Mouse (Mus musculus) lung, postnatal 36 days (tissue): ENCODE data around the gene Lrrk1.

ENCODE experiments used
- DNase-seq: peaks from one replicate; pipeline ENCODE4 v3.0.0; 2022; ENCODE audit warnings: mixed read lengths

The Lrrk1 gene

GRCm38 (mm10) chr7:66384213-66384612 lies 3.9 kb downstream of the Lrrk1 start:
- peak; percentile 63 for DNase-seq

DNA sequence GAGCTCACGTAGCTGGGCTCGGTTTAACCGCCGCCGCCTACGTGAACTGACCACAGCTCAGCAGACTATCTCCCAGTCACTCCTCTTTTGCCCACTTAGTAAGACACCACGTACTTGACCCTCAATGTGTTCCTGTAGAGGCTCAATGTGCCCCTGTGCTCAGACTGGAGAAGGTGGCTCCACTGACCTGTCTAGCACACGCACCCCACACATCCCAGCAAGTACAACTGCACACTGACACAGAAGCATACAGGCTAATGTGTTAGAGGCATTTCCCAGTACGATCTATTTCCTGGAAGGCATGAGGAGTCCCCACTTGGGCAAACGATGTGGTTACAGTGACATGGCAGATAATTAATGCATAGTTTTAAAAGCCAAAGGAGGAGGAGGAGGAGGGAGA lies 11.6 kb downstream of the Lrrk1 start:
- no peak for DNase-seq

DNA sequence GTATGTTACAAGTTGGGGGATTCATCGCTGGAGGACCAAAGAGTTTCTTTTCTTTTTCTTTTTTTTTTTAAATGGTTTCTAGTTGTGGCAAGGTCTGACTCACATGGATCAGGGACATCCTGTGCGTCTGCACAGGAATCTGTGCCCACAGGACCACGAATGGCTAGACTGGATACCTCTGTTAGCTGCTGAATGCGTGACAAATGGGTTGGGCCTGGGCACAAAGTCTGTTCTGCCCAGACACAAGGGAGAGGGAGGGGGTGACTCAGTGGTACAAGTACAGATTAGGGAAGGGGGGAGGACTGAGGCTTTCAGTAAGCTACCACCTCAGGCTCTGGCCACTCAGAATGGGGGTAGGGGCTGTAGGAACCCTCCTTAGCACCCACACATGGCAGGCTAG lies 12.4 kb downstream of the Lrrk1 start:
- DNase-seq: no peak

DNA sequence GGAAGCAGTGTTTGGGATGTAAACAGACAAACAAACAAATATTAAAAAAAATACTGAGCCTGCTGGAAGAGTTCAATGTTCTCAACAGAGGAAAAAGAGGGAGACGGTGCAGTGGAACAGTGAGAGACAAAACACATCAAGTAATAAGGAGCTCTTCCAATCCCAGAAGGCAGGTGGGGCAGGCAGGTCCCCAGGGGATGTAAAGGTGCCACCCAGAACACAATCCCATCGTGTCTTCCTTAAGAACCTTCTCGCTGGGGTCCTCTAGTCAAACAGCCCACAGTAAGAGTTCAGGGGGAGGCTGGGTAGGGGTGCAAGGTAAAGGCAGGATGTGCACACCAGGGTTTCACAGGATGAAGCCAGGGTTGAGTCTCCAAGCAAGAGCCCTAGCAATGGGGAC lies 14.8 kb downstream of the Lrrk1 start:
- no peak for DNase-seq

DNA sequence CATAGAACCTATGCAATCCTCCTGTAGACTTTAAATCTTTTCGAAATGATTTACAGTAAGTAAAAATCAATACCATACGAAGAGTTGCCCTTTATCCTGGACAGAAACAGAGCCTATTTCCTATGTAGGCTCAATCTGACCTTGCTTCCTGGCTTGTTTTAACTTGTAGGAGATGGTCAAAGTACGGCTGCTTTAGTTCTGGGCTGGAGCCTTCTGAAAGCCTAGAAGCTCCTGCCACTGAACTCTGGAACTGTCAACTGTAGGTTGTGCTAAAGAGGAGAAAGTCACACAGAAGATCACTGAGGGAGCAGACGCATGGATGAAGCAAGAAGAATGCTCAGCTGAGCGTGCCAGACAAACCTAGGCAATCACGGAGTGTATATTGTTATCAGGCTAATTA lies 17.2 kb downstream of the Lrrk1 start:
- no peak for DNase-seq

DNA sequence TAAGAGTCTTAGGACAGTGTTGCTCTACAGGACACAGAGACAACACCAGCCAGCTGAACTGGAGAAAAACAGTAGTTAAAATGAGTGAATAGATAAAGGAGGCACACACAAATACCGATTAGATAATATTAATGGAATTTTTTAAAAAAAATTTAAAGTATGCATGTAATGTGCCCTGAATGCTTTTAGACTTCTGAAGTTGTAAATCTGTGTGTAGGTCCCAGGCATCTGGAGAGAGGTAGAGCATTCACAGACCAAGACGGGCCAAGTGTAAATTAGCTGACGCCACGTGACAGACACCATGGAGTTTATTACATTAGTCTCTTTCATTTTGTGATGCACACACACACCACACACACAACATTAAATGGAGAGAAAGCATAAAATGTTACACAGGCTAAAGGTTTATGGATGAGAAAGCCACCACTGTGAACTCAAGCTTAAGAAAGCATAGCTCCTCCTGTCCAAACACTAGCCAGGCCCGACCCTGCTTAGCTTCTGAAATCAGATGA lies 18.2 kb downstream of the Lrrk1 start:
- no peak for DNase-seq

GRCm38 (mm10) chr7:66369071-66369933 lies 18.8 kb downstream of the Lrrk1 start:
- DNase-seq: peak; percentile 41

GRCm38 (mm10) chr7:66365904-66366303 lies 22.2 kb downstream of the Lrrk1 start, which contains the start of gene Gm10974:
Gene Gm10974 (plus strand): TSS chr7:66365905.
- DNase-seq: peak; percentile 79

DNA sequence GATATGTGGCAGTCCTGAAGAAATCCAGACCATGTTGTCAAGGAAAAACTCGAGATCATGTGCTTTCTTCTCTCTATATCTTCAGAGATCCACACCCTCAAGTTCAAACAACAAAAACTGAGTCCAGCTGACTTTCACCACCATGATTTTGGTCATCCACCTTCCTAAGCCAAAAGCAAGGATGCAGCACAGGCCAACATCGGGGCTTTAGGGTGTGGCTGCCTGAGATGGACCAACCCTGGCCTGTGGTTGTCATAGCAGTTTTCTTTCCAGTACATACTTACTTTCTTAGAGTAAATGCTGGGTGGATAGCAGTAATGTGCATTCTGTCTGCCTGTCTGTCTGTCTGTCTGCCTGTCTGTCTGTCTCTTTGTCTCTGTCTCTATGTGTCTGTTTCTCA lies 22.7 kb downstream of the Lrrk1 start:
- no peak for DNase-seq

- no peak for DNase-seq
These were observed 23.7 kb downstream of the Lrrk1 start for GRCm38 (mm10) chr7:66364491-66364890.

GRCm38 (mm10) chr7:66359044-66359443 lies 29.1 kb downstream of the Lrrk1 start:
- no peak for DNase-seq

GRCm38 (mm10) chr7:66358461-66358860 lies 29.7 kb downstream of the Lrrk1 start:
- no peak for DNase-seq

GRCm38 (mm10) chr7:66355791-66356522 lies 32.2 kb downstream of the Lrrk1 start:
- DNase-seq: peak; percentile 41

DNA sequence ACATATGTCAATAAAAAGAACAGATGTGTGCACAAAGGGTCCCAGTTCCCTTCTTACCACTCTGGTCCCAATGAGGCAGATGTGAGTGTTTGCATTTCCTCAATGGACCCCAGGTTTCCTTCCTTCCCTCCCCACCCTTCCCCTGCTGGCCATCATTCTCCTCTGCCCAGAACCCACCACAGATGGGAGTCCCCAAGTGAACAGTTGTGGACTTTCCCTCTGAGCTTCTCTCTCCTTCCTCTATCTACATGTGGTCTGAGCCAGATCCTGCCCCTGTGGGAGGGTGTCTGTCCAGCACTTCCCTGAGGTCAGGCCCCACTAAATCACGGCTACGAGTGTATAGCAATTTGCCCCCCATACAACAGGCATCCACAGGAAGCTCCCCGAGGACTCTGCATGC lies 33.2 kb downstream of the Lrrk1 start:
- no peak for DNase-seq

DNA sequence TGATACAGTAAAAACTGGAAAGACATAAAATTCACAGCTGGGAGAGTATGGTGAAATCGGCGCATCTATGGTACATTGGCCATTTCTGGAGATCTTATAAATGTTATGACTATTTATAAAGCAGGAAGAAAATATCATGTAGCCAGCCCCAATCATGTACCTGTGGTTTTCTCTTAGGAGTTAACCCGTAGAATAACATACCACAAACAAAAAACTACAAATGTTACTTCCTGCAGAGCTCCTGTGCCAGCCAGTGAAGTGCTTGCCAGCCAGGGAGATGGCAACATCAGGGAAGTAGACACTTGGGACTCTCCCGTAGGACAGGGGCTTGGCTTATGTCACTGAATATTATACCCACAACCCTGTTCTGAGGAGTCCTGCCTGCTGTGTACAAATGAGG lies 37.1 kb downstream of the Lrrk1 start:
- DNase-seq: no peak

DNA sequence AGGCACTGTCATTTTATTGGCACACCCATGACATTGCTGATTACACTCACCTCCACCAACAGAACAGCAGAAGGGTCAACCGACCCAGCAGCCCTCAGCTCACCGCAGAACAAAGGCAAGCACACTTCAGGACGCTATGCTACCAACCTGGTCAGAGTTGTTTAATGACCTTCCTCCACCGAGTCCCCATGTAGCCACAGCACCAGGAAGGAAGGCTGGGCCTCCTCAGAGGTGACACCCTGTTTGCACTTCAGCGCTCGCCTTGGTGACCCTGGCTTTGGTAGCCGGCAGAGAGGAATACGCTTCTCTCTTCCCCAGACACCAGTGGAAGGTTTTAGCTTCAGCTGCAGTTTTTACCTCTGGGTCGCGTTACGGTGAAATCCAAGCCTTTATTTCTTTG lies 38.5 kb downstream of the Lrrk1 start:
- no peak for DNase-seq

DNA sequence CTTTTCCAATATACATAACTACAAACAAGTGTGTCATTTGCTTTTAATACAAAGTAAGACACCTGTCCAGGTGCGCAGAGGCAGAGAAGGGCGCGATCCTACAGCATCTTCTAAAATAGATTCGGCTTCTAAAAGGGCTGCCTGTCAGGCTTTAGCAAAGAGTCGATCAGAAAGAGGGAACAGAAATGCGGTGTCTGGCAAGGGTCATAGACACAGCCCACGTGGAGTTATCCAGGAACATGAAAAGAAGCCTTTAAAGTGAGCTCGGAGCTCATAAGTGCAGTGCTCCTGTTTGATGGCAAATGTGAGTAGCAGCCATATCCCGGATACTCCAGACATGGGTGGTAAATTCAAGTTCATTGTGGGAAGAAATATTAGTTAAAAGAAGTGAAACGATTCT lies 39.6 kb downstream of the Lrrk1 start:
- DNase-seq: no peak

DNA sequence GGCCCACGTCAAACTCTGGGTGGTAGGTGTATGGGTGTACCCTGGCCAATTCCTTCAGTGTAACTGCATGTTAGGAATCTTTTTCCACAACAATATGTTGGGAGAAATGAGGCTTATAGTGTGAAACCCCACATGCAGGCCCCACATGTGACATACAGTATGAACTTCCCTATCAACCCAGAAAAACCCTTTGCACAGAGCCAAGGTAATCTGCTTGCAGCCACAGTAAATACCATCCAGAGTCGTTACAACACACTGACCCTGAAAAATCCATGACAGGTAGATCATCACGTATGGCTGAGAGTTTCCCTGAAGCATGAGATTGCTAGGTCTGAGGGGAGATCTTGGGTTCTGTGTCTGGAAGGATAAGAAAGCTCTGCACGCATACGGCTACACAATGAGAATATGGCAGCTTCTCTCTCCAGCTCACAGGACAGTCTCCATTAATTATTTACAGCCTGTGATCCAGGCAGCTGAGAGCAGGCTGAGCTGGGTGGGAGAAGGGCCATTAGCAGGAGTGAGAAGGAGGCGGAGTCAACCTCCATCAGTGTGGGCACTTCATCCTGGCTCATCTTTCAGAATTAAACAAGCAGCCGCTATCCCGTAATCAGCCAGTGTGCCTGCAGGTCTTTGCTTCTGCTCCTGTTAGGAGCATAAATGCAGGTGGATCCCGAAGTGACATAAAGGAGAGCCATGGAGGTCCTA lies 41.0 kb downstream of the Lrrk1 start:
- no peak for DNase-seq

- no peak for DNase-seq
These were observed 44.8 kb downstream of the Lrrk1 start for GRCm38 (mm10) chr7:66343307-66343706.

- DNase-seq: no peak
These were observed 45.3 kb downstream of the Lrrk1 start for GRCm38 (mm10) chr7:66342831-66343230.

DNA sequence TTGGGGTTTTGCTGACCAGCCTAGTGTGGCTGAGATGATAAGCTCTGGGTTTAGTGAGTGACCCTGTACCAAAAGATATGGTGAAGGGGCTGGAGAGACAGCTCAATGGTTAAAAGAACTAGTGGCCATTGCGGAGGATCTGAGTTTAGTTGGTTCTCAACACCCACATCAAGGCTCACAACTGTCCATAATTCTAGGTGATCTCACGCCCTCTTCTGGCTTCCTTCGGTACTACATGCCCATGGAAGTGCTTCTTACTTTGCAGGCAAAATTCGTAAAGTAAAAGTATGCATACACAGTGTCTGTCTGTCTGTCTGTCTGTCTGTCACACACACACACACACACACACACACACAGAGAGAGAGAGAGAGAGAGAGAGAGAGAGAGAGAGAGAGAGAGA lies 45.8 kb downstream of the Lrrk1 start:
- peak; percentile 93 for DNase-seq

GRCm38 (mm10) chr7:66340044-66340443 lies 48.1 kb downstream of the Lrrk1 start:
- DNase-seq: no peak

- DNase-seq: peak; percentile 82
These were observed 48.5 kb downstream of the Lrrk1 start for GRCm38 (mm10) chr7:66339625-66340024.
